Mouse (Mus musculus) neutrophil, adult 5-6 weeks (primary cell): ENCODE data around the gene Magea8. TPM values are rescaled to one million over a fixed set of nuclear protein-coding genes. Genes with fewer than 3 reads are reported as not detected.
"Not testable (repeated sequence)": the region's sequence is repeated elsewhere in the genome, so short reads cannot be mapped to it uniquely, and the experiment has no call there.

Source experiments
- ATAC-seq: fragments of 151-379, 151-347 bp; 2 replicates; pipeline ENCODE4 v1.8.0; 2017; ENCODE audit warnings: mild to moderate bottlenecking, moderate TSS enrichment; ENCODE audit not compliant: insufficient number of reproducible peaks, poor library complexity, low FRiP score, severe bottlenecking; ENCODE audit errors: extremely low read depth
- total RNA-seq: library from RNA; stranded (forward); fragments of 200-1000 nt; gene quantifications from 2 replicates; pipeline ENCODE4 v1.2.3, GENCODE M21; 2017

Magea8 gene
- not detected in 2 replicates for total RNA-seq

- ATAC-seq = not testable (repeated sequence)
Measured at GRCm38 (mm10) chrX:154995750-154996149, at the start of gene Magea8. TSS of gene Magea8 (minus strand) at chrX:154995850.

- not testable (repeated sequence) for ATAC-seq
Measured at GRCm38 (mm10) chrX:154949405-154949804, 46.2 kb downstream of the Magea8 start, which contains the start of gene Magea3. TSS of gene Magea3 (minus strand) at chrX:154949505.

GRCm38 (mm10) chrX:154935887-154936286 is 59.8 kb downstream of the Magea8 start, which contains the start of gene Magea6:
TSS of gene Magea6 (minus strand) at chrX:154935987.
- not testable (repeated sequence) for ATAC-seq

Other genes with a start within 250 kb of the Magea8 start
- gene Cldn34b1, start 105.6 kb downstream of the Magea8 start, total RNA-seq = not detected in 2 replicates
- not detected in 2 replicates for gene Magea6, start 59.9 kb downstream of the Magea8 start, total RNA-seq
- gene Magea3, start 46.3 kb downstream of the Magea8 start, total RNA-seq = not detected in 2 replicates
- gene Magea5, start 67.3 kb upstream of the Magea8 start, total RNA-seq = not detected in 2 replicates
- gene Magea1, start 93.9 kb upstream of the Magea8 start, total RNA-seq = not detected in 2 replicates
- gene Magea2, start 97.8 kb upstream of the Magea8 start, total RNA-seq = not detected in 2 replicates
- not detected in 2 replicates for gene Cldn34b2, start 132.6 kb upstream of the Magea8 start, total RNA-seq
- gene Sat1, start 220.6 kb upstream of the Magea8 start, total RNA-seq = 1,017 and 1,066 TPM in 2 replicates